Mouse (Mus musculus): ENCODE data around the gene AC109138.7.

GRCm38 (mm10) chr19:4270187-4270586 is 56.0 kb downstream of the AC109138.7 start:
- TF ChIP-seq POLR2A (IDR thresholded peaks at IDR 0.05; ENCODE audit: low read depth, low read length) (no peak), CTCF (IDR thresholded peaks at IDR 0.05; ENCODE audit: borderline replicate concordance, insufficient read depth, low read length) (no peak)
